Mouse (Mus musculus) ES-E14 (cell line): ENCODE results near the gene Ubfd1. TPM values are rescaled to one million over a fixed set of nuclear protein-coding genes. Genes with fewer than 3 reads are reported as not detected.

Experiments
- DNase-seq: peaks from one replicate; pipeline ENCODE4 v3.0.0-alpha.2; 2013; ENCODE audit warnings: low read depth, low spot score
- H3K27ac ChIP-seq: 2 replicates; pipeline ENCODE4 v1.5.1; 2012; ENCODE audit warnings: low read depth, mild to moderate bottlenecking, low read length, moderate library complexity, mixed read lengths; ENCODE audit not compliant: poor library complexity, insufficient read depth, severe bottlenecking
- H3K36me3 ChIP-seq: 2 replicates; pipeline ENCODE4 v1.6.1; 2012; ENCODE audit warnings: mild to moderate bottlenecking, low read length, moderate library complexity, mixed read lengths; ENCODE audit not compliant: control insufficient read depth, poor library complexity, insufficient read depth, severe bottlenecking
- H3K4me1 ChIP-seq, 2 experiments: fragments of 150-350 bp in 1 of 2; sonication (generic) in 1 of 2; 2 replicates each; pipeline ENCODE4 v1.6.1; 2012; ENCODE audit warnings: low read length in 2 of 2, mild to moderate bottlenecking in 1 of 2, mixed read lengths in 1 of 2; ENCODE audit not compliant: control insufficient read depth in 2 of 2, insufficient read depth in 2 of 2, poor library complexity in 1 of 2
- H3K4me3 ChIP-seq, 2 experiments: fragments of 150-350 bp in 1 of 2; sonication (generic) in 1 of 2; 2 replicates each; pipeline ENCODE4 v1.5.1; 2012; ENCODE audit warnings: low read length in 2 of 2, low read depth in 1 of 2, mild to moderate bottlenecking in 1 of 2, mixed read lengths in 1 of 2; ENCODE audit not compliant: insufficient read depth in 1 of 2, poor library complexity in 1 of 2, severe bottlenecking in 1 of 2
- H3K9ac ChIP-seq: 2 replicates; pipeline ENCODE4 v1.6.1; 2012; ENCODE audit warnings: low read depth, mild to moderate bottlenecking, low read length, mixed read lengths; ENCODE audit not compliant: poor library complexity, insufficient read depth, severe bottlenecking
- H3K9me3 ChIP-seq: fragments of 150-350 bp; sonication (generic); 2 replicates; pipeline ENCODE4 v1.6.1; 2012; ENCODE audit warnings: low read depth, mild to moderate bottlenecking, low read length; ENCODE audit not compliant: control insufficient read depth, insufficient read depth
- CHD2 ChIP-seq: IDR thresholded peaks from 2 replicates; pipeline ENCODE4 v1.6.1; 2014; ENCODE audit warnings: mild to moderate bottlenecking, low read depth, low read length, inconsistent platforms
- HCFC1 ChIP-seq: IDR thresholded peaks from 2 replicates; pipeline ENCODE4 v1.6.1; 2012; ENCODE audit warnings: low read length, inconsistent platforms, borderline replicate concordance; ENCODE audit not compliant: insufficient read depth
- MAFK ChIP-seq: IDR thresholded peaks from 2 replicates; pipeline ENCODE4 v1.6.1; 2014; ENCODE audit warnings: mild to moderate bottlenecking, low read depth, low read length, inconsistent platforms; ENCODE audit not compliant: insufficient read depth
- ZC3H11A ChIP-seq: IDR thresholded peaks from 2 replicates; pipeline ENCODE4 v1.6.1; 2012; ENCODE audit warnings: low read depth, mild to moderate bottlenecking, inconsistent platforms, low read length, borderline replicate concordance
- ZNF384 ChIP-seq: IDR thresholded peaks from 2 replicates; pipeline ENCODE4 v1.6.1; 2012; ENCODE audit warnings: low read depth, low read length, inconsistent platforms
- in situ Hi-C, 2 experiments: fragments of 600-800 bp; cut with MboI; formaldehyde crosslinking; loops; one replicate each; pipeline ENCODE4 v1.15.1; 2025; ENCODE audit warnings: low sequenced_read_pairs in 2 of 2, inconsistent platforms in 1 of 2; ENCODE audit not compliant: unreplicated experiment in 2 of 2
- total RNA-seq: library from RNA; depleted of rRNA; stranded (reverse); fragments of 300-350 nt; gene quantifications from 2 replicates; pipeline ENCODE4 v1.2.3, GENCODE M21; 2012; rRNA removed

Gene Ubfd1
- total RNA-seq: 56.1 and 70.7 TPM in 2 replicates

GRCm38 (mm10) chr7:122066945-122067516, at the start of gene Ubfd1, which contains the start of gene Ears2:
Gene Ubfd1, plus strand, starts transcription at chr7:122067175.
Gene Ears2, minus strand, starts transcription at chr7:122067263.
- TF ChIP-seq CHD2 (peak; percentile 19; the same call in 1 of the 2 replicates), MAFK (0 out of 2 replicates have a peak, but pooled peaks have one; percentile 2), ZC3H11A (no peak), HCFC1 (0 out of 2 replicates have a peak, but pooled peaks have one; percentile 42), ZNF384 (no peak)
- Histone ChIP-seq H3K9ac (peak within 1 kb of the TSS; percentile 92), H3K4me1 (peaks cover 6 to 7% of the 10 kb centered on the region in 2 experiments; a peak in 2 of 4 replicates), H3K4me3 (peak within 1 kb of the TSS; percentile 82 to 94), H3K36me3 (peaks cover 17% of the 10 kb centered on the region), H3K9me3 (no peaks in the 10 kb centered on the region), H3K27ac (peak within 1 kb of the TSS; percentile 95)
- DNase-seq: peak; percentile 96
- in situ Hi-C loops: no loop called here

- H3K4me3 ChIP-seq: peak overlapping the region; percentile 37 to 69
- no peaks in the 10 kb centered on the region for H3K9me3 ChIP-seq
- peak overlapping the region; percentile 20; the same call in 1 of the 2 replicates for H3K9ac ChIP-seq
- peaks cover 3 to 28% of the 10 kb centered on the region in 2 experiments; a peak in 3 of 4 replicates for H3K4me1 ChIP-seq
- H3K36me3 ChIP-seq: peaks cover 5% of the 10 kb centered on the region; the same call in 1 of the 2 replicates
- H3K27ac ChIP-seq: peak overlapping the region; percentile 9; the same call in 1 of the 2 replicates
- in situ Hi-C loops: no loop called here
- TF ChIP-seq MAFK (no peak), CHD2 (no peak), ZNF384 (no peak), ZC3H11A (no peak), HCFC1 (no peak)
- peak; percentile 40 for DNase-seq
Measured at GRCm38 (mm10) chr7:122018247-122018646, 48.7 kb upstream of the Ubfd1 start.

DNA sequence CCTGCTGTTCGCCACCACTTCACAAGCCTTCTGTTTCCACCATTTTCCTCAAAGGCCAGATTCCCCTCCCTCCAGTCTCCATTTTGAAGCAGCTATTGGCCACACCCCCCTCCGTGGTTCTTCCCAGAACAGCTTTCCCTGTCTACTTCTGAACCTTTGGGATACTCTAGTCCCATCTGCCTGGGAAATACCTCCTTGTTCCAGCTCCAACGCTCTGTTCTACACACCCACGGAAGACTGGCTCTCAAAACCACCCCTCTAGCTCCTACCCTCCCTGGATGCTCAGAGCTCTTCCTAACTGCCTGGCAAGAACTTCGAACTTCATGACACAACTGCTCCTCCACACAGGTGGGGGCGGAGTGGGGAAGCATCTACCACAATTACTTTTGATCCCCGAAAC, 48.0 kb upstream of the Ubfd1 start:
- H3K9ac ChIP-seq: peak overlapping the region; percentile 20; the same call in 1 of the 2 replicates
- TF ChIP-seq ZC3H11A (no peak), ZNF384 (no peak), MAFK (no peak), HCFC1 (no peak), CHD2 (no peak)
- in situ Hi-C loops: no loop called here
- H3K36me3 ChIP-seq: peaks cover 5% of the 10 kb centered on the region; the same call in 1 of the 2 replicates
- H3K9me3 ChIP-seq: no peaks in the 10 kb centered on the region
- H3K4me1 ChIP-seq: peaks cover 3 to 28% of the 10 kb centered on the region in 2 experiments; a peak in 3 of 4 replicates
- H3K27ac ChIP-seq: peak overlapping the region; percentile 9; the same call in 1 of the 2 replicates
- DNase-seq: peak; percentile 39
- peak overlapping the region; percentile 37 to 69 for H3K4me3 ChIP-seq

GRCm38 (mm10) chr7:122020273-122020666, 46.7 kb upstream of the Ubfd1 start:
- Histone ChIP-seq H3K36me3 (peaks cover 5% of the 10 kb centered on the region; the same call in 1 of the 2 replicates), H3K27ac (no peak overlapping the region), H3K4me1 (peaks cover 3 to 21% of the 10 kb centered on the region in 2 experiments; a peak in 3 of 4 replicates), H3K9ac (peak overlapping the region; percentile 92), H3K9me3 (no peaks in the 10 kb centered on the region), H3K4me3 (peak overlapping the region; percentile 74 to 92)
- no peak for DNase-seq
- TF ChIP-seq CHD2 (no peak), HCFC1 (no peak), MAFK (no peak), ZC3H11A (no peak), ZNF384 (no peak)
- in situ Hi-C loops: no loop called here
